Mouse (Mus musculus): Measurements from ENCODE around the gene Cdc14a. TPM values are rescaled to one million over a fixed set of nuclear protein-coding genes. Genes with fewer than 3 reads are reported as not detected.

Cdc14a gene
- polyA plus RNA-seq, 1 experiment from 2014 or later, result 17.6 TPM

GRCm38 (mm10) chr3:116237527-116237926 lies 186.3 kb downstream of the Cdc14a start:
- Histone ChIP-seq H3K27ac (replicated peaks) (no peak overlapping the region), H3K36me3 (replicated peaks) (no peaks in the 10 kb centered on the region), H3K27me3 (replicated peaks; ENCODE audit: low read depth, poor library complexity, severe bottlenecking) (no peaks in the 10 kb centered on the region), H3K4me3 (no peak overlapping the region), H3K9me3 (no peaks in the 10 kb centered on the region), H3K4me1 (no peaks in the 10 kb centered on the region)
- no peak for DNase-seq (ENCODE audit: low spot score)
- WGBS, result 91% methylated on average over 5 of the region's 5 CpGs

- H3K27ac ChIP-seq (replicated peaks), result no peak overlapping the region
- H3K4me1 ChIP-seq, result no peaks in the 10 kb centered on the region
- WGBS, result 76% methylated on average over 4 of the region's 4 CpGs
- DNase-seq (ENCODE audit: low spot score), result no peak
- no peaks in the 10 kb centered on the region for H3K9me3 ChIP-seq
- H3K27me3 ChIP-seq (replicated peaks; ENCODE audit: low read depth, poor library complexity, severe bottlenecking), result no peaks in the 10 kb centered on the region
- H3K4me3 ChIP-seq, result no peak overlapping the region
- no peaks in the 10 kb centered on the region for H3K36me3 ChIP-seq (replicated peaks)
Observed at GRCm38 (mm10) chr3:116236856-116237255, 187.0 kb downstream of the Cdc14a start.

GRCm38 (mm10) chr3:116233515-116233914 lies 190.3 kb downstream of the Cdc14a start:
- H3K4me3 ChIP-seq, result no peak overlapping the region
- no peak overlapping the region for H3K27ac ChIP-seq (replicated peaks)
- no peaks in the 10 kb centered on the region for H3K27me3 ChIP-seq (replicated peaks; ENCODE audit: low read depth, poor library complexity, severe bottlenecking)
- no peaks in the 10 kb centered on the region for H3K9me3 ChIP-seq
- no peak for DNase-seq (ENCODE audit: low spot score)
- WGBS, result 81% methylated on average over 3 of the region's 3 CpGs
- peaks cover 10% of the 10 kb centered on the region for H3K4me1 ChIP-seq
- no peaks in the 10 kb centered on the region for H3K36me3 ChIP-seq (replicated peaks)

GRCm38 (mm10) chr3:116232763-116233162 lies 191.1 kb downstream of the Cdc14a start:
- no peak overlapping the region for H3K27ac ChIP-seq (replicated peaks)
- H3K27me3 ChIP-seq (replicated peaks; ENCODE audit: low read depth, poor library complexity, severe bottlenecking), result no peaks in the 10 kb centered on the region
- H3K36me3 ChIP-seq (replicated peaks), result no peaks in the 10 kb centered on the region
- H3K4me3 ChIP-seq, result no peak overlapping the region
- peaks cover 18% of the 10 kb centered on the region for H3K4me1 ChIP-seq
- no peaks in the 10 kb centered on the region for H3K9me3 ChIP-seq
- DNase-seq (ENCODE audit: low spot score), result no peak
- 86% methylated on average over 5 of the region's 5 CpGs for WGBS

GRCm38 (mm10) chr3:116229336-116229735 lies 194.5 kb downstream of the Cdc14a start:
- WGBS, result 79% methylated on average over 4 of the region's 4 CpGs
- H3K4me1 ChIP-seq, result peaks cover 18% of the 10 kb centered on the region
- H3K9me3 ChIP-seq, result no peaks in the 10 kb centered on the region
- H3K27me3 ChIP-seq (replicated peaks; ENCODE audit: low read depth, poor library complexity, severe bottlenecking), result no peaks in the 10 kb centered on the region
- no peaks in the 10 kb centered on the region for H3K36me3 ChIP-seq (replicated peaks)
- H3K4me3 ChIP-seq, result no peak overlapping the region
- 0 out of 2 replicates have a peak overlapping the region, but pooled peaks have one; percentile 35 for H3K27ac ChIP-seq (replicated peaks)
- DNase-seq (ENCODE audit: low spot score), result no peak

- Histone ChIP-seq H3K27ac (replicated peaks) (0 out of 2 replicates have a peak overlapping the region, but pooled peaks have one; percentile 35), H3K4me3 (no peak overlapping the region), H3K4me1 (peaks cover 18% of the 10 kb centered on the region), H3K36me3 (replicated peaks) (no peaks in the 10 kb centered on the region), H3K9me3 (no peaks in the 10 kb centered on the region), H3K27me3 (replicated peaks; ENCODE audit: low read depth, poor library complexity, severe bottlenecking) (no peaks in the 10 kb centered on the region)
- WGBS, result 50% methylated on average over 11 of the region's 11 CpGs
- DNase-seq (ENCODE audit: low spot score), result no peak
Observed at GRCm38 (mm10) chr3:116228360-116229245, 195.2 kb downstream of the Cdc14a start.

GRCm38 (mm10) chr3:116227383-116227782 lies 196.4 kb downstream of the Cdc14a start:
- Histone ChIP-seq H3K36me3 (replicated peaks) (no peaks in the 10 kb centered on the region), H3K27me3 (replicated peaks; ENCODE audit: low read depth, poor library complexity, severe bottlenecking) (0 out of 2 replicates have a peak, but pooled peaks cover 4% of the 10 kb centered on the region), H3K27ac (replicated peaks) (no peak overlapping the region), H3K4me3 (no peak overlapping the region), H3K9me3 (no peaks in the 10 kb centered on the region), H3K4me1 (peaks cover 26% of the 10 kb centered on the region)
- WGBS, result 80% methylated on average over 5 of the region's 5 CpGs
- no peak for DNase-seq (ENCODE audit: low spot score)

GRCm38 (mm10) chr3:116226915-116227314 lies 196.9 kb downstream of the Cdc14a start:
- Histone ChIP-seq H3K27ac (replicated peaks) (no peak overlapping the region; the same call in 1 of the 2 replicates), H3K4me1 (peaks cover 30% of the 10 kb centered on the region), H3K4me3 (no peak overlapping the region), H3K27me3 (replicated peaks; ENCODE audit: low read depth, poor library complexity, severe bottlenecking) (0 out of 2 replicates have a peak, but pooled peaks cover 4% of the 10 kb centered on the region), H3K36me3 (replicated peaks) (no peaks in the 10 kb centered on the region), H3K9me3 (no peaks in the 10 kb centered on the region)
- no peak for DNase-seq (ENCODE audit: low spot score)
- 90% methylated on average over 6 of the region's 6 CpGs for WGBS

Other genes starting within 250 kb of the Cdc14a start
- 0.52 TPM in 1 of 2 replicates, not detected in the other for gene Gpr88, start 170.5 kb downstream of the Cdc14a start, polyA plus RNA-seq (2016; fragmentation: Nextera tagmentation; extraction: Ambion mirVana)
- gene Rtca, start 84.2 kb upstream of the Cdc14a start, polyA plus RNA-seq (2016; fragmentation: Nextera tagmentation; extraction: Ambion mirVana), result 109 and 114 TPM in 2 replicates
- gene Dbt, start 89.0 kb upstream of the Cdc14a start, polyA plus RNA-seq (2016; fragmentation: Nextera tagmentation; extraction: Ambion mirVana), result 12.3 and 12.5 TPM in 2 replicates
- gene Lrrc39, start 138.9 kb upstream of the Cdc14a start, polyA plus RNA-seq (2016; fragmentation: Nextera tagmentation; extraction: Ambion mirVana), result 0.70 and 0.75 TPM in 2 replicates
- gene Sass6, start 170.9 kb upstream of the Cdc14a start, polyA plus RNA-seq (2016; fragmentation: Nextera tagmentation; extraction: Ambion mirVana), result 38.5 and 39.6 TPM in 2 replicates
- 24.7 and 24.9 TPM in 2 replicates for gene Trmt13, start 190.6 kb upstream of the Cdc14a start, polyA plus RNA-seq (2016; fragmentation: Nextera tagmentation; extraction: Ambion mirVana)
- gene Mfsd14a, start 238.6 kb upstream of the Cdc14a start, polyA plus RNA-seq (2016; fragmentation: Nextera tagmentation; extraction: Ambion mirVana), result 80.7 and 87.8 TPM in 2 replicates

Data from embryonic facial prominence, embryonic 10.5 days (tissue).